Mouse (Mus musculus): ENCODE measurements at regions not wholly inside any gene's neighbourhood (a gene's known extent, or its start where the extent isn't known, plus 50 kb on each side); places are given as distances from the start of the nearest gene placed in this dataset.

DNA sequence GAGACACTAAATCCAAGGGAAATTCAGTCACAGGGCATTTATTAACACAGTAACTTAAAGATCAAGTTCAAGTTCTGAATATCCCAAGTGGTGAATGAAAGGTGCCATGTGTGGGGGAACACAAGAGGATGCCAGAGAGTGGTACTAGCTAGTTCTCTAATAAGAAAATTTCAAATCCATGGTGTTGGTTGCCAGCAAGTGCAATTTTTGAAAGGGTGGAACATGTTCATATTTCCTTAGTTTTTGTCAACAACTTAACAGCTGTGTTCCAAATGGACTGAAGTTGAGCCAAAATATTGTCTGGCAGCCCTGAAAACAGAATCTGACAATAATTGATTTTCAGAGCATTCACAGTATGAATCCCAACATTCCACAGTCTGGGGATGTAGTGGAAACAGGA, 919.1 kb upstream of the Acvr2a start:
- TF ChIP-seq CTCF (IDR thresholded peaks at IDR 0.05; ENCODE audit: low read depth, low read length) (no peak), POLR2A (IDR thresholded peaks at IDR 0.05; ENCODE audit: extremely low read depth, insufficient read depth, low read length) (no peak)
